Mouse (Mus musculus): ENCODE data around the gene Ptpru. TPM values are rescaled to one million over a fixed set of nuclear protein-coding genes. Genes with fewer than 3 reads are reported as not detected.

The Ptpru gene
- total and polyA plus RNA-seq, 2 experiments from 2014 or later = 22.2 to 34.2 TPM

DNA sequence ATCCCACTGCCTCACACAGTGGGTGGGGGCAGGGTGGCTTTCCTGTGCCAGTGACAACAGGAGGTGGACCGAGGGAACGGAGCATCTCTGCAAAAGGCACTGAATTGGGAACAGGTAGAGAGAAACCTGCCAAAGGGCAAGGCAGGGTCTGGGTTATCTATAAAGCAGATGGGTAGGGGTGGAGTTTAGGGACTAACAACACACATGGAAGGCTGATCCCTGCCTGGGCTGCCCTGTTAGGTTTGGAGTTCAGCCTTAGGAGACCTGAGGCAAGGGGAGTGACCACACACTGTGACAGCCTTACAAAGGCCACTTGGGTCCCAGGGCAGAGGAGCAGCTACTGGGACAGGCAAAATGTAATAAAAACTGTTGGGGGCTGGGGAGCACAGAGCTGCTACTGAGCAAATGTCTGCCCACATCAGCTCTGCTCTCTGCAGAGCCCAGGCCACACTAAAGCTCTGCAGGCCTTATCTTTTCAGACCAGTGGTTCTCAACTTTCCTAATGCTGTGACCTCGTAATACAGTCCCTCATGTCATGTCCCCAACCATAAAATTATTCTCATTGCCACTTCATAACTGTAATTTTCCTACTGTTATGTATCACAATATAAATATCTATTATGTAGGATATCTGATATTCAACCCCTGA, 5.2 kb downstream of the Ptpru start:
- Histone ChIP-seq H3K27me3 (ENCODE audit: insufficient read depth, low read length) (peaks cover 11% of the 10 kb centered on the region; the same call in 1 of the 2 replicates), H3K36me3 (ENCODE audit: insufficient read depth, low read length) (no peaks in the 10 kb centered on the region), H3K9ac (replicated peaks; ENCODE audit: low read length, poor library complexity, severe bottlenecking) (no peak overlapping the region), H3K27ac (ENCODE audit: low read depth, low read length) (no peak overlapping the region), H3K9me3 (ENCODE audit: low read length) (no peaks in the 10 kb centered on the region), H3K4me3 (ENCODE audit: low read depth, low read length) (no peak overlapping the region), H3K4me2 (ENCODE audit: low read depth, low read length, poor library complexity, severe bottlenecking) (no peak overlapping the region), H3K4me1 (ENCODE audit: insufficient read depth, low read length) (0 out of 2 replicates have a peak, but pooled peaks cover 3% of the 10 kb centered on the region)
- 76% methylated on average over 3 of the region's 3 CpGs for WGBS
- no peak for ATAC-seq (ENCODE audit: low FRiP score)
- no peak for DNase-seq (ENCODE audit: low spot score)
- no peak for TF ChIP-seq CTCF (IDR thresholded peaks at IDR 0.05)

DNA sequence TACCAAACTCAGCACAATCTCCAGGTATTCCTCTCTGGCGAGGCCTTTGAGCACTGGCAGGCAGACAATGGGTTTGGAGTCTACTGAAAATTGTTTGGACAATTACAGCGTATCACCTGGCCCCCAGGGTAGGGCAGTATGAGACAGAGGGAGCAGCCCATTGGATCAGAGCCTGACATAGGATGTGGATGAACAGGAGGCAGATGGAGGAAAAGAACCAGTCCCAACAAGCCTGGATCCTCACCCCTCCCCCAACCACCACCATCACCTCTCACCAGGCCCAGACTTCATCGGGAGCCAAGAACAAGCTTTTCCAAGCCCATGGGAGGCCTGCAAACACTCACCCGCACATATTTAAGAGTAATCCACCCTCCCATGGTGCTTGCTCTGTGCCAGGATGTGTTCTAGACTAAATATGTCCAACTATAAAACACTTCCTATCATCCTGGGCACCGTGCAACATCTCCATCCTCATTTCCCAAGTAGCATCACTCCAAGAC, 6.5 kb downstream of the Ptpru start:
- WGBS = 81% methylated on average over 5 of the region's 5 CpGs
- Histone ChIP-seq H3K27me3 (ENCODE audit: insufficient read depth, low read length) (peaks cover 9% of the 10 kb centered on the region; the same call in 1 of the 2 replicates), H3K4me2 (ENCODE audit: low read depth, low read length, poor library complexity, severe bottlenecking) (no peak overlapping the region), H3K4me3 (ENCODE audit: low read depth, low read length) (no peak overlapping the region), H3K36me3 (ENCODE audit: insufficient read depth, low read length) (no peaks in the 10 kb centered on the region), H3K4me1 (ENCODE audit: insufficient read depth, low read length) (0 out of 2 replicates have a peak, but pooled peaks cover 3% of the 10 kb centered on the region), H3K9me3 (ENCODE audit: low read length) (no peaks in the 10 kb centered on the region), H3K9ac (replicated peaks; ENCODE audit: low read length, poor library complexity, severe bottlenecking) (no peak overlapping the region), H3K27ac (ENCODE audit: low read depth, low read length) (no peak overlapping the region)
- no peak for DNase-seq (ENCODE audit: low spot score)
- ATAC-seq (ENCODE audit: low FRiP score) = no peak
- no peak for TF ChIP-seq CTCF (IDR thresholded peaks at IDR 0.05)

DNA sequence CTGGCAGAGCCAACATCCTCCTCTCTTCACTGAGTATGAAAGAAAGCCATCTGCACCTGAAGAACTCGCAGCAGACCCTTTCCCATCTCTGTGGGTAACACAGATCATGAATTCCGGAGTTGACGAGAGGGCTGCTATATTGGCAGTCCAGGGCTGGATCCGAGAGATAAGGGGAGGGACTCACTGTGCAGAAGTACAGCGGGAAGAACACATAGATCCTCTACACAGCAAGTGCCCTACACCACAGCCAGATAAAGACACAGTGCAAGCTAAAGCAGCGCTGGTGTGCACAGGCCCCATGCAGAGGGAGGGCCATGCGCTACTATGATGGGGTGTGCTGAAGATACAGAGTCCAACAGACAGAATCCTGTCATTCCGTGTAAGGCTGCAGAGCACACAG, 9.0 kb downstream of the Ptpru start:
- H3K4me1 ChIP-seq (ENCODE audit: insufficient read depth, low read length) = peaks cover 3% of the 10 kb centered on the region; the same call in 1 of the 2 replicates
- H3K27me3 ChIP-seq (ENCODE audit: insufficient read depth, low read length) = peaks cover 4% of the 10 kb centered on the region; the same call in 1 of the 2 replicates
- H3K36me3 ChIP-seq (ENCODE audit: insufficient read depth, low read length) = no peaks in the 10 kb centered on the region
- H3K4me3 ChIP-seq (ENCODE audit: low read depth, low read length) = no peak overlapping the region
- H3K27ac ChIP-seq (ENCODE audit: low read depth, low read length) = no peak overlapping the region
- no peak overlapping the region for H3K9ac ChIP-seq (replicated peaks; ENCODE audit: low read length, poor library complexity, severe bottlenecking)
- DNase-seq (ENCODE audit: low spot score) (no peak), ATAC-seq (ENCODE audit: low FRiP score) (no peak)
- no peaks in the 10 kb centered on the region for H3K9me3 ChIP-seq (ENCODE audit: low read length)
- no peak for TF ChIP-seq CTCF (IDR thresholded peaks at IDR 0.05)
- 65% methylated on average over 8 of the region's 8 CpGs for WGBS
- H3K4me2 ChIP-seq (ENCODE audit: low read depth, low read length, poor library complexity, severe bottlenecking) = no peak overlapping the region

DNA sequence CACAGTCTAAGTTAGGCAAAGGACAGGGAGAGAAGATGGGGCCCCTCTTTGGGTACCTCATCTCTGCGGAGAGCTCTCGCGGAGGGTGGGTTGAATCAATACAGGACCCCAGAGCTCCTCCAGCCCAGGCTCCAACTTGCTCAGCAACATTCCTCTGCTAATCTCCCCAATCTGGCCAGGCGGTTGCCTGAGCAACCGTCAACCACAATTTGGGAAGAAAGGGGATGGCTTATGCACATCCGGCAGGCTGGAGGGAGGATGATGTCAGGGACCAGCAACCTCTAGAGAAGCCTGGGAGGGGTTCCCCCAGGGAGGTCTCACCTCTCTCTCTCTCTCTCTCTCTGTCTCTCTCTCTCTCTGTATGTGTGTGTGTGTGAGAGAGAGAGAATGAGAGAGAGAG, 11.2 kb downstream of the Ptpru start:
- DNase-seq (ENCODE audit: low spot score) = peak; percentile 23
- no peak for TF ChIP-seq CTCF (IDR thresholded peaks at IDR 0.05)
- no peak overlapping the region for H3K4me2 ChIP-seq (ENCODE audit: low read depth, low read length, poor library complexity, severe bottlenecking)
- WGBS = 3% methylated on average over 6 of the region's 6 CpGs
- no peak overlapping the region for H3K9ac ChIP-seq (replicated peaks; ENCODE audit: low read length, poor library complexity, severe bottlenecking)
- no peaks in the 10 kb centered on the region; the same call in 1 of the 2 replicates for H3K4me1 ChIP-seq (ENCODE audit: insufficient read depth, low read length)
- H3K27me3 ChIP-seq (ENCODE audit: insufficient read depth, low read length) = peaks cover 4% of the 10 kb centered on the region; the same call in 1 of the 2 replicates
- ATAC-seq (ENCODE audit: low FRiP score) = peak; percentile 52; the same call in 1 of the 2 replicates
- no peaks in the 10 kb centered on the region for H3K9me3 ChIP-seq (ENCODE audit: low read length)
- no peak overlapping the region for H3K4me3 ChIP-seq (ENCODE audit: low read depth, low read length)
- H3K36me3 ChIP-seq (ENCODE audit: insufficient read depth, low read length) = no peaks in the 10 kb centered on the region
- no peak overlapping the region for H3K27ac ChIP-seq (ENCODE audit: low read depth, low read length)

DNA sequence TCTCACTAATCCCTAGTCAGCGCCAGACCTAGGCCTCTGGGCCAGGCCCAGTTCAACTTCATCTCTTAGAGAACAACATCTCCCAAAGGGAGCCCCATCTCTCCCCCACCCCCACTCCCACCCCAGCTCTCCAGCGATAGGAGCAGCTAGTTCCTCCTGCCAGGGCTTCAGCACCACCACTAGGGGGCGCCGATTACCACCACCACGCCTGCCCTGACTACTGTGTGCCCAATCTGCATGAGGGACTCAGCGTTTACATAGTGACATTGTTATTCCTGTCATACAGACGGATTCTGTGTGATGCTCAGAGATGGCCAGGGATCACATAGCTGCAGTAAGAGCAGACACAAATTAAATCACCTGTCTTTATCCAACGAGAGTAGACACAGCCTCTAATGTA, 12.3 kb downstream of the Ptpru start:
- WGBS = 47% methylated on average over 8 of the region's 8 CpGs
- DNase-seq (ENCODE audit: low spot score) (no peak), ATAC-seq (ENCODE audit: low FRiP score) (no peak)
- peaks cover 4% of the 10 kb centered on the region; the same call in 1 of the 2 replicates for H3K4me1 ChIP-seq (ENCODE audit: insufficient read depth, low read length)
- H3K4me2 ChIP-seq (ENCODE audit: low read depth, low read length, poor library complexity, severe bottlenecking) = no peak overlapping the region
- peak; percentile 62 for TF ChIP-seq CTCF (IDR thresholded peaks at IDR 0.05)
- H3K27ac ChIP-seq (ENCODE audit: low read depth, low read length) = no peak overlapping the region
- H3K27me3 ChIP-seq (ENCODE audit: insufficient read depth, low read length) = peaks cover 4% of the 10 kb centered on the region; the same call in 1 of the 2 replicates
- H3K9ac ChIP-seq (replicated peaks; ENCODE audit: low read length, poor library complexity, severe bottlenecking) = no peak overlapping the region
- no peaks in the 10 kb centered on the region for H3K9me3 ChIP-seq (ENCODE audit: low read length)
- no peak overlapping the region for H3K4me3 ChIP-seq (ENCODE audit: low read depth, low read length)
- no peaks in the 10 kb centered on the region for H3K36me3 ChIP-seq (ENCODE audit: insufficient read depth, low read length)

DNA sequence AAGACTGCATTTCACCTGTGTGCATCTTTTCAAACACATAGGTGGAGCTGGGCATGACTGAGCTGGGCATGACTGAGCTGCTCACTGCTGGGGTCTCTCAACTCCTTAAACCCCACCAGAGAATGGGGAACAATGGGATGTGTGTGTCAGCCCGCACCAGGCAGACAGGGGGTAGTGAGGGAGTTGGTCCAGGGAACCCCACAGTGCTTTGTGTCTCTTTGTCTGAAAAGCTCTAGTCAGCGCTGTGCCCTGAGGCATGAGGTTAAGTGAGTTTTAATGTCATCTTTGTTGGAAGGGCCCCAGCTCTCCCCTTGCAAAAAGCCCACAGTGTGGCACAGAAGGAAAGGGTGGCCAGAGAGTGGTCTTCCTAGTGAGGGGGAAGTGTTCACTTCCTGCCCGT, 13.1 kb downstream of the Ptpru start:
- 31% methylated on average over 3 of the region's 3 CpGs for WGBS
- H3K9me3 ChIP-seq (ENCODE audit: low read length) = no peaks in the 10 kb centered on the region
- H3K4me1 ChIP-seq (ENCODE audit: insufficient read depth, low read length) = peaks cover 4% of the 10 kb centered on the region; the same call in 1 of the 2 replicates
- H3K4me3 ChIP-seq (ENCODE audit: low read depth, low read length) = no peak overlapping the region
- no peak overlapping the region for H3K9ac ChIP-seq (replicated peaks; ENCODE audit: low read length, poor library complexity, severe bottlenecking)
- peaks cover 4% of the 10 kb centered on the region; the same call in 1 of the 2 replicates for H3K27me3 ChIP-seq (ENCODE audit: insufficient read depth, low read length)
- H3K36me3 ChIP-seq (ENCODE audit: insufficient read depth, low read length) = no peaks in the 10 kb centered on the region
- no peak for ATAC-seq (ENCODE audit: low FRiP score)
- DNase-seq (ENCODE audit: low spot score) = no peak
- H3K4me2 ChIP-seq (ENCODE audit: low read depth, low read length, poor library complexity, severe bottlenecking) = no peak overlapping the region
- no peak for TF ChIP-seq CTCF (IDR thresholded peaks at IDR 0.05)
- H3K27ac ChIP-seq (ENCODE audit: low read depth, low read length) = no peak overlapping the region

All from midbrain, postnatal 0 days (tissue).